Mouse (Mus musculus) ES-Bruce4 (cell line): ENCODE measurements around the gene Echdc3. TPM values are rescaled to one million over a fixed set of nuclear protein-coding genes. Genes with fewer than 3 reads are reported as not detected.

Experiments used
- H3K27ac ChIP-seq: 2 replicates; pipeline ENCODE4 v1.5.1; 2012; ENCODE audit warnings: low read length, inconsistent platforms; ENCODE audit not compliant: insufficient read depth
- H3K27me3 ChIP-seq: 2 replicates; pipeline ENCODE4 v1.6.1; 2012; ENCODE audit warnings: mild to moderate bottlenecking, low read length, inconsistent platforms; ENCODE audit not compliant: control insufficient read depth, poor library complexity, insufficient read depth, severe bottlenecking
- H3K36me3 ChIP-seq: 2 replicates; pipeline ENCODE4 v1.6.1; 2012; ENCODE audit warnings: inconsistent platforms, mild to moderate bottlenecking, low read length, moderate library complexity; ENCODE audit not compliant: control insufficient read depth, poor library complexity, insufficient read depth, severe bottlenecking
- H3K4me1 ChIP-seq: one replicate; pipeline ENCODE4 v1.8.1; 2011; ENCODE audit warnings: low read length; ENCODE audit not compliant: control insufficient read depth, insufficient read depth
- H3K4me3 ChIP-seq: 2 replicates; pipeline ENCODE4 v1.5.1; 2011; ENCODE audit warnings: low read depth, mild to moderate bottlenecking, low read length
- H3K9ac ChIP-seq: 2 replicates; pipeline ENCODE4 v1.6.1; 2012; ENCODE audit warnings: low read depth, mild to moderate bottlenecking, inconsistent platforms; ENCODE audit not compliant: poor library complexity, severe bottlenecking
- H3K9me3 ChIP-seq: replicated peaks from 2 replicates; pipeline ENCODE4 v1.6.1; 2012; ENCODE audit warnings: mild to moderate bottlenecking, low read length, inconsistent platforms; ENCODE audit not compliant: control insufficient read depth, poor library complexity, insufficient read depth, severe bottlenecking
- CTCF ChIP-seq: IDR thresholded peaks from one replicate; pipeline ENCODE4 v1.8.1; 2011; ENCODE audit warnings: low read depth, low read length
- EP300 ChIP-seq: IDR thresholded peaks from 2 replicates; pipeline ENCODE4 v1.6.1; 2011; ENCODE audit warnings: low read depth, low read length; ENCODE audit not compliant: insufficient read depth
- POLR2A ChIP-seq: IDR thresholded peaks from one replicate; pipeline ENCODE4 v1.8.1; 2011; ENCODE audit warnings: low read length; ENCODE audit not compliant: insufficient read depth
- polyA plus RNA-seq: library from polyadenylated mRNA; stranded (reverse); fragments of >200 nt; gene quantifications from 2 replicates; pipeline ENCODE4 v1.2.4, GENCODE M21; 2011; ENCODE audit warnings: low read depth; ENCODE audit not compliant: missing spikeins, insufficient read depth, insufficient read length

The Echdc3 gene
- polyA plus RNA-seq, 1 experiment = 1.5 TPM

DNA sequence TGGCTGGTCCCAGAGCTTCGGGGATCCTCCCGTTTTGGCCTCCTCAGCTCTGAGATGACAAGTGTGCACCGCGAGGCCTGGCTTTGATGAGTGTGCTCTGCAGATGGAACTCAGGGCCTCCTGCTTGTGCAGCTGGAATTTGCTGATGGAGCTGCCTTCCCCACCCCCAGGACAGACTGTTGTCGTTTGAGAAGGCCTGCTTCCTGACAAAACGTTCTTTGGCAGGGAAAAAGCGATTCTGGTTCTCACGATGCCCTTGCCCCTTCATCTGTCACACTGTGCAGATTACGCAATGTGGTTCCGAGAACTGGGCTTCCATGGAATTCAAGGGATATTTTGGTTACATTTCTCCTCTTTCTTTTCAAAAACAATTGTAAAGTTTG lies 19.3 kb downstream of the Echdc3 start:
- H3K27me3 ChIP-seq = no peaks in the 10 kb centered on the region
- H3K9ac ChIP-seq = no peak overlapping the region
- no peaks in the 10 kb centered on the region for H3K36me3 ChIP-seq
- TF ChIP-seq EP300 (no peak), POLR2A (no peak), CTCF (no peak)
- no peaks in the 10 kb centered on the region for H3K9me3 ChIP-seq
- no peaks in the 10 kb centered on the region for H3K4me1 ChIP-seq
- H3K27ac ChIP-seq = no peak overlapping the region
- no peak overlapping the region for H3K4me3 ChIP-seq

DNA sequence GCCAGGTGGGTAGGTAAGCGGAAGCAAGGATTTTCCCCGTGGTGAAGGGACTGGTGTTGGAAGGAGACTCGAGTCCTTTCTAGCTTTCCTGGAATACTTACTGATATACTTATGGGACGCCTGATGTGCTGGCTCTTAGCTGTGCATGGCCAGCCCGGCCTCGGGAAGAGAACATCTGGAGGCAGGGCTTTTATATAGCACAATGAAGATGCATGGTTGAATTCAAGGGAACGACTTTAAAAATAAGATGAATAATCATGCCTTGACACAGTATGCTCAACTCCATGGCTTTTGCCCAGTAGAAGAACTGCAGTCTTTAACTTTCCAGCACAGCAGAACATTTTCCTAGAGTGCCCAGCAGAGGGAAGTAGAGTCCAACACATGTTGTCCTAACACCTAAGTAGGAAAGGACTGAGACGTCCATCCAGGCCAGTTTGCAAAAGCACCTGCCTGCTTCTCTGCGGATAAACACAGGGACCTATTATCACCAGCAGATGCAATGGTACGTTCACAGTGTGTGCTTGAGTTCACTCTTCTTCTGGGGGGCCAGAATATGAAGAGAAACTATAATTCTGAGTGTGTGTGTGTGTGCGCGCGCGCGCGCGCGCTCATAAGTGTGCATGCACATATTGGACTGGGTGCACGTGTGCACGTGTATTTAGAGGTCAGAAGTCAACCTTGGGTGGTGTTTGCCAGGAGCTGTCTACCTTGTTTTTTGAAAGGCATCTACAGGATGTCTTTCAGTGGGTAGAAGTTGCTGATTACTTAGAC lies 19.8 kb downstream of the Echdc3 start:
- Histone ChIP-seq H3K9me3 (no peaks in the 10 kb centered on the region), H3K9ac (no peak overlapping the region), H3K4me1 (no peaks in the 10 kb centered on the region), H3K27me3 (no peaks in the 10 kb centered on the region), H3K4me3 (no peak overlapping the region), H3K27ac (no peak overlapping the region), H3K36me3 (no peaks in the 10 kb centered on the region)
- TF ChIP-seq POLR2A = no peak
- TF ChIP-seq EP300 = no peak
- TF ChIP-seq CTCF = no peak

- Histone ChIP-seq H3K4me1 (no peaks in the 10 kb centered on the region), H3K27me3 (no peaks in the 10 kb centered on the region), H3K36me3 (no peaks in the 10 kb centered on the region), H3K4me3 (no peak overlapping the region), H3K27ac (no peak overlapping the region), H3K9me3 (no peaks in the 10 kb centered on the region), H3K9ac (no peak overlapping the region)
- TF ChIP-seq CTCF (no peak), POLR2A (no peak), EP300 (no peak)
Observed at GRCm38 (mm10) chr2:6190036-6190435, 22.8 kb downstream of the Echdc3 start.

DNA sequence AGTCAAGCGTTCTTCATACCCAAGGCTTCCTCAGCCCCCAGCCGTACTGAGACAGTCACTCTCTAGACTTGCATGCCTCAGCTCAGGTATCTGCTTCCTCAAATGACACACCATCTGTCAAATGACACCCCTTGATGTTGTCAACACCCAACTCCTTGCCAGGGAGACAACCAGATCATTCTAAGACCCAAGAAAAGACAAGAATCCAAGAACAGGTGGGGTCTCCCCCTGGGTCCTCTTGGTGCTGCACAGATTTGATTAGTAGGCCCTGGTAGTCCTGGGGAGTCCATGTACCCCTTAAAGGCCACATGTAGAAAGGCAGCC lies 23.2 kb downstream of the Echdc3 start:
- H3K4me3 ChIP-seq = no peak overlapping the region
- H3K27ac ChIP-seq = no peak overlapping the region
- H3K9me3 ChIP-seq = no peaks in the 10 kb centered on the region
- no peaks in the 10 kb centered on the region for H3K36me3 ChIP-seq
- H3K4me1 ChIP-seq = no peaks in the 10 kb centered on the region
- no peak overlapping the region for H3K9ac ChIP-seq
- no peak for TF ChIP-seq POLR2A
- TF ChIP-seq CTCF = no peak
- TF ChIP-seq EP300 = no peak
- H3K27me3 ChIP-seq = no peaks in the 10 kb centered on the region

GRCm38 (mm10) chr2:6188891-6189674 lies 23.8 kb downstream of the Echdc3 start:
- no peaks in the 10 kb centered on the region for H3K9me3 ChIP-seq
- TF ChIP-seq CTCF (no peak), EP300 (no peak), POLR2A (no peak)
- no peak overlapping the region for H3K4me3 ChIP-seq
- H3K4me1 ChIP-seq = no peaks in the 10 kb centered on the region
- H3K9ac ChIP-seq = no peak overlapping the region
- H3K27ac ChIP-seq = no peak overlapping the region
- H3K27me3 ChIP-seq = no peaks in the 10 kb centered on the region
- no peaks in the 10 kb centered on the region for H3K36me3 ChIP-seq

DNA sequence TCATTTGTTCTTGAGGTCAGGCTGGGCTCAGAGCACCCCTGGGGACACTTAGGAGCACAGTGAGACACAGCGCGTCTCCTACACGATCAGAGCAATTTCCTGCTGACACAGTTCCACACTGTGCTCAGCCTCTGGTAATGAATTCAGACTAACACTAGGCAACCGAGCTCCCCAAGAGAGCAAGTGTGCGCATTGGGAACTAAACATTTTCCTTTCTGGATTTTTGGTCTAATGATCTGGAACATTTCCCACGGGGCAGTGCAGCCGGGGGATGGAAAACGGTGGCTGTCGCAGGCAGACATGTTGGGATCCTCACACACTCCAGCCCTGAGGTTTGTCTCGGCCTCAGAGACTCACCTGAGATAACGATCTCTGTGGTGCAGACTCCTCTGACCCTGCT lies 25.4 kb downstream of the Echdc3 start:
- Histone ChIP-seq H3K4me3 (no peak overlapping the region), H3K9me3 (no peaks in the 10 kb centered on the region), H3K27ac (no peak overlapping the region), H3K36me3 (no peaks in the 10 kb centered on the region), H3K4me1 (no peaks in the 10 kb centered on the region), H3K27me3 (no peaks in the 10 kb centered on the region), H3K9ac (no peak overlapping the region)
- TF ChIP-seq POLR2A (no peak), EP300 (no peak), CTCF (no peak)
